Mouse (Mus musculus): ENCODE results near the gene Npsr1. TPM values are rescaled to one million over a fixed set of nuclear protein-coding genes. Genes with fewer than 3 reads are reported as not detected.

The Npsr1 gene
- polyA plus RNA-seq, 1 experiment from 2014 or later = not detected

GRCm38 (mm10) chr9:24254236-24254635 is 156.4 kb downstream of the Npsr1 start:
- no peaks in the 10 kb centered on the region for H3K9me3 ChIP-seq
- H3K27ac ChIP-seq (replicated peaks) = no peak overlapping the region
- ATAC-seq (ENCODE audit: low FRiP score, low read depth) = no peak
- H3K36me3 ChIP-seq = no peaks in the 10 kb centered on the region
- no peaks in the 10 kb centered on the region for H3K4me1 ChIP-seq
- H3K27me3 ChIP-seq = no peaks in the 10 kb centered on the region
- no peak overlapping the region for H3K4me3 ChIP-seq
- H3K4me2 ChIP-seq (replicated peaks) = no peak overlapping the region
- no peak overlapping the region for H3K9ac ChIP-seq (replicated peaks)
- WGBS = 40% methylated on average over 8 of the region's 8 CpGs

GRCm38 (mm10) chr9:24280498-24281287 is 182.9 kb downstream of the Npsr1 start:
- Histone ChIP-seq H3K4me2 (replicated peaks) (no peak overlapping the region), H3K4me1 (no peaks in the 10 kb centered on the region), H3K4me3 (no peak overlapping the region), H3K27me3 (no peaks in the 10 kb centered on the region), H3K27ac (replicated peaks) (no peak overlapping the region), H3K9ac (replicated peaks) (no peak overlapping the region), H3K36me3 (no peaks in the 10 kb centered on the region), H3K9me3 (no peaks in the 10 kb centered on the region)
- 93% methylated on average over 2 of the region's 2 CpGs for WGBS
- no peak for ATAC-seq (ENCODE audit: low FRiP score, low read depth)

- no peaks in the 10 kb centered on the region for H3K4me1 ChIP-seq
- no peak overlapping the region for H3K9ac ChIP-seq (replicated peaks)
- no peak overlapping the region for H3K27ac ChIP-seq (replicated peaks)
- WGBS = 79% methylated on average over 3 of the region's 3 CpGs
- no peaks in the 10 kb centered on the region for H3K36me3 ChIP-seq
- H3K9me3 ChIP-seq = no peaks in the 10 kb centered on the region
- H3K4me3 ChIP-seq = no peak overlapping the region
- no peak for ATAC-seq (ENCODE audit: low FRiP score, low read depth)
- no peaks in the 10 kb centered on the region for H3K27me3 ChIP-seq
- no peak overlapping the region for H3K4me2 ChIP-seq (replicated peaks)
These were observed 184.8 kb downstream of the Npsr1 start for GRCm38 (mm10) chr9:24282617-24283016.

- Histone ChIP-seq H3K36me3 (no peaks in the 10 kb centered on the region), H3K9ac (replicated peaks) (no peak overlapping the region), H3K27ac (replicated peaks) (no peak overlapping the region), H3K9me3 (no peaks in the 10 kb centered on the region), H3K4me2 (replicated peaks) (no peak overlapping the region), H3K4me1 (no peaks in the 10 kb centered on the region), H3K4me3 (no peak overlapping the region), H3K27me3 (no peaks in the 10 kb centered on the region)
- 74% methylated on average over 2 of the region's 2 CpGs for WGBS
- ATAC-seq (ENCODE audit: low FRiP score, low read depth) = no peak
These were observed 185.3 kb downstream of the Npsr1 start for GRCm38 (mm10) chr9:24283071-24283470.

GRCm38 (mm10) chr9:24283536-24283935 is 185.7 kb downstream of the Npsr1 start:
- no peaks in the 10 kb centered on the region for H3K4me1 ChIP-seq
- no peak overlapping the region for H3K9ac ChIP-seq (replicated peaks)
- no peak overlapping the region for H3K4me3 ChIP-seq
- H3K4me2 ChIP-seq (replicated peaks) = no peak overlapping the region
- H3K9me3 ChIP-seq = no peaks in the 10 kb centered on the region
- H3K27ac ChIP-seq (replicated peaks) = no peak overlapping the region
- no peaks in the 10 kb centered on the region for H3K27me3 ChIP-seq
- H3K36me3 ChIP-seq = no peaks in the 10 kb centered on the region
- no peak for ATAC-seq (ENCODE audit: low FRiP score, low read depth)

GRCm38 (mm10) chr9:24284239-24285084 is 186.7 kb downstream of the Npsr1 start:
- H3K9ac ChIP-seq (replicated peaks) = no peak overlapping the region
- no peak overlapping the region for H3K4me2 ChIP-seq (replicated peaks)
- 88% methylated on average over 5 of the region's 5 CpGs for WGBS
- no peaks in the 10 kb centered on the region for H3K27me3 ChIP-seq
- H3K27ac ChIP-seq (replicated peaks) = no peak overlapping the region
- H3K4me3 ChIP-seq = no peak overlapping the region
- H3K4me1 ChIP-seq = no peaks in the 10 kb centered on the region
- no peak for ATAC-seq (ENCODE audit: low FRiP score, low read depth)
- H3K36me3 ChIP-seq = no peaks in the 10 kb centered on the region
- H3K9me3 ChIP-seq = no peaks in the 10 kb centered on the region

GRCm38 (mm10) chr9:24285419-24285818 is 187.6 kb downstream of the Npsr1 start:
- ATAC-seq (ENCODE audit: low FRiP score, low read depth) = no peak
- Histone ChIP-seq H3K4me3 (no peak overlapping the region), H3K4me1 (no peaks in the 10 kb centered on the region), H3K27ac (replicated peaks) (no peak overlapping the region), H3K9me3 (no peaks in the 10 kb centered on the region), H3K36me3 (no peaks in the 10 kb centered on the region), H3K4me2 (replicated peaks) (no peak overlapping the region), H3K27me3 (no peaks in the 10 kb centered on the region), H3K9ac (replicated peaks) (no peak overlapping the region)
- 86% methylated on average over 5 of the region's 5 CpGs for WGBS

- no peak overlapping the region for H3K27ac ChIP-seq (replicated peaks)
- WGBS = 49% methylated on average over 6 of the region's 6 CpGs
- peaks cover 6% of the 10 kb centered on the region for H3K4me1 ChIP-seq
- H3K9ac ChIP-seq (replicated peaks) = no peak overlapping the region
- 0 out of 2 replicates have a peak, but pooled peaks cover 3% of the 10 kb centered on the region for H3K27me3 ChIP-seq
- H3K9me3 ChIP-seq = no peaks in the 10 kb centered on the region
- no peaks in the 10 kb centered on the region for H3K36me3 ChIP-seq
- ATAC-seq (ENCODE audit: low FRiP score, low read depth) = 0 out of 2 replicates have a peak, but pooled peaks have one; percentile 54
- no peak overlapping the region for H3K4me2 ChIP-seq (replicated peaks)
- H3K4me3 ChIP-seq = no peak overlapping the region
These were observed 193.6 kb downstream of the Npsr1 start for GRCm38 (mm10) chr9:24291385-24291784.

GRCm38 (mm10) chr9:24293252-24293959 is 195.6 kb downstream of the Npsr1 start:
- Histone ChIP-seq H3K27me3 (0 out of 2 replicates have a peak, but pooled peaks cover 3% of the 10 kb centered on the region), H3K9ac (replicated peaks) (no peak overlapping the region), H3K36me3 (no peaks in the 10 kb centered on the region), H3K4me3 (no peak overlapping the region), H3K9me3 (no peaks in the 10 kb centered on the region), H3K4me2 (replicated peaks) (no peak overlapping the region), H3K4me1 (peaks cover 6% of the 10 kb centered on the region), H3K27ac (replicated peaks) (no peak overlapping the region)
- WGBS = 44% methylated on average over 12 of the region's 12 CpGs
- peak; percentile 56; the same call in 1 of the 2 replicates for ATAC-seq (ENCODE audit: low FRiP score, low read depth)

- WGBS = 95% methylated on average over 6 of the region's 6 CpGs
- ATAC-seq (ENCODE audit: low FRiP score, low read depth) = no peak
These were observed 205.1 kb downstream of the Npsr1 start for GRCm38 (mm10) chr9:24302906-24303305.

GRCm38 (mm10) chr9:24306990-24307389 is 209.2 kb downstream of the Npsr1 start:
- ATAC-seq (ENCODE audit: low FRiP score, low read depth) = peak; percentile 49; the same call in 1 of the 2 replicates
- Histone ChIP-seq H3K4me1 (peaks cover 5% of the 10 kb centered on the region; the same call in 1 of the 2 replicates), H3K4me2 (replicated peaks) (no peak overlapping the region), H3K27me3 (no peaks in the 10 kb centered on the region), H3K9me3 (no peaks in the 10 kb centered on the region), H3K27ac (replicated peaks) (no peak overlapping the region), H3K36me3 (no peaks in the 10 kb centered on the region), H3K9ac (replicated peaks) (no peak overlapping the region), H3K4me3 (no peak overlapping the region)
- 18% methylated on average over 5 of the region's 5 CpGs for WGBS

More at GRCm38 (mm10) chr9:24302906-24303305, 205.1 kb downstream of the Npsr1 start:
- Histone ChIP-seq H3K4me2 (replicated peaks) (no peak overlapping the region), H3K27me3 (no peaks in the 10 kb centered on the region), H3K4me1 (peaks cover 5% of the 10 kb centered on the region; the same call in 1 of the 2 replicates), H3K9me3 (no peaks in the 10 kb centered on the region), H3K4me3 (no peak overlapping the region), H3K27ac (replicated peaks) (no peak overlapping the region), H3K36me3 (no peaks in the 10 kb centered on the region), H3K9ac (replicated peaks) (no peak overlapping the region)

Data from midbrain, embryonic 12.5 days (tissue).